Mouse (Mus musculus): Measurements from ENCODE around the gene Stat2. TPM values are rescaled to one million over a fixed set of nuclear protein-coding genes. Genes with fewer than 3 reads are reported as not detected.
A peak's percentile ranks its signal among the peaks of the same experiment; 100 is the strongest.
"Not testable (repeated sequence)": the region's sequence is repeated elsewhere in the genome, so short reads cannot be mapped to it uniquely, and the experiment has no call there.

Gene Stat2
- polyA plus RNA-seq, 1 experiment, result 3.9 TPM

- H3K79me3 ChIP-seq (ENCODE audit: low read depth), result no peaks in the 10 kb centered on the region
- no peaks in the 10 kb centered on the region for H3K36me3 ChIP-seq (ENCODE audit: control insufficient read depth, insufficient read depth)
- no peak overlapping the region for H3K4me3 ChIP-seq (ENCODE audit: insufficient read depth, poor library complexity, severe bottlenecking)
- TF ChIP-seq CTCF (IDR thresholded peaks at IDR 0.05; ENCODE audit: control insufficient read depth, insufficient read depth, insufficient read length) (no peak), CEBPB (IDR thresholded peaks at IDR 0.05; ENCODE audit: low read depth) (no peak), MAX (IDR thresholded peaks at IDR 0.05) (no peak), FOSL1 (IDR thresholded peaks at IDR 0.05; ENCODE audit: insufficient read depth, low read length, poor library complexity, severe bottlenecking) (no peak), MYOG (IDR thresholded peaks at IDR 0.05; ENCODE audit: control insufficient read depth, extremely low read depth, insufficient read length) (no peak), MYOD1 (IDR thresholded peaks at IDR 0.05; ENCODE audit: control insufficient read depth, insufficient read length, low read depth) (no peak), USF1 (IDR thresholded peaks at IDR 0.05; ENCODE audit: low read depth) (no peak)
- no peaks in the 10 kb centered on the region for H3K79me2 ChIP-seq (ENCODE audit: control insufficient read depth, insufficient read depth)
- H3ac ChIP-seq (ENCODE audit: control insufficient read depth, insufficient read length, low read depth), result no peak overlapping the region
- H3K27me3 ChIP-seq (ENCODE audit: control insufficient read depth, insufficient read depth, insufficient read length), result no peaks in the 10 kb centered on the region
These were observed 1.0 kb upstream of the Stat2 start for GRCm38 (mm10) chr10:128269206-128269910.

DNA sequence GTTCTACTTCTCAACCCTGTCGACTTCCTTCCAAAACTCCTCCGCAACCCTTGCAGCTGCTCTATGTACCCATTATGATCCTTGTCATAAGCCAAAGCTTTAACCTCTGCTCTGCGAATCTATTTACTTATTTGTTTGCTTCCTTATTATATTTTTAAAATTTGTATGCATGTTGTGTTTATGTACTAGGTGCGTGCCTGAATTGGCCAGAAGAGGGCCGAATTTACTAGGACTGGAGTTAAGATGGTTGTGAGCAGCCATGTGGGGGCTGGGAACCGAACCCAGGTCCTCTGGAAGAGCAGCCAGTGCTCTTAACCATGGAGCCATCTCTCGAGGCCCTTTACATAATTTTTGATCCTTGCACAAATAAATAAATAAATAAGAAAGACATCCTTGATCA lies 507 bp downstream of the Stat2 start:
- no peak for TF ChIP-seq MAX (IDR thresholded peaks at IDR 0.05)
- no peak for TF ChIP-seq MYOG (IDR thresholded peaks at IDR 0.05; ENCODE audit: control insufficient read depth, extremely low read depth, insufficient read length)
- TF ChIP-seq USF1 (IDR thresholded peaks at IDR 0.05; ENCODE audit: low read depth), result no peak
- no peak for TF ChIP-seq FOSL1 (IDR thresholded peaks at IDR 0.05; ENCODE audit: insufficient read depth, low read length, poor library complexity, severe bottlenecking)
- TF ChIP-seq CEBPB (IDR thresholded peaks at IDR 0.05; ENCODE audit: low read depth), result no peak
- TF ChIP-seq MYOD1 (IDR thresholded peaks at IDR 0.05; ENCODE audit: control insufficient read depth, insufficient read length, low read depth), result no peak
- no peak for TF ChIP-seq CTCF (IDR thresholded peaks at IDR 0.05; ENCODE audit: control insufficient read depth, insufficient read depth, insufficient read length)
- H3K27me3 ChIP-seq (ENCODE audit: control insufficient read depth, insufficient read depth, insufficient read length), result no peaks in the 10 kb centered on the region
- peak overlapping the region; percentile 79 for H3ac ChIP-seq (ENCODE audit: control insufficient read depth, insufficient read length, low read depth)

DNA sequence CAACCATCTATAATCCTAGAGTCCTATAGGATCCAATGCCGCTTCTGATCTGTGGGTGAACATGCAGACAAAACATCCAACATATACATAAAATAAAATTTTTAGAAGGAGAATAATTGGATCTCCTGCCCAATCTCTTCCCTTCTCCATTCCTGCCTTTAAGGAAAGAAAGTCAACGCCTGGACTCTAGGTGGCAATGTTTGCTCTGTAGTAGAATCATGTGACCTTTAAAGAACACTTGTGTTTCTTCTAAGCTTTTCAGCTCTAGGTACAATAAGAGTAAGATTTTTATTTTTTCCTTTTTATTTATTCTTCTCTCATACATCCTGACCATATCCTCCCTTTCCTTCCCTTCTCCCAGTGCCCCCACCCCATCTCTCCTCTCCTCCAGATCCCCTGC lies 1.5 kb downstream of the Stat2 start:
- TF ChIP-seq CEBPB (IDR thresholded peaks at IDR 0.05; ENCODE audit: low read depth), result no peak
- peak; percentile 23 for TF ChIP-seq USF1 (IDR thresholded peaks at IDR 0.05; ENCODE audit: low read depth)
- TF ChIP-seq FOSL1 (IDR thresholded peaks at IDR 0.05; ENCODE audit: insufficient read depth, low read length, poor library complexity, severe bottlenecking), result no peak
- H3K79me3 ChIP-seq (ENCODE audit: low read depth), result no peaks in the 10 kb centered on the region
- H3K79me2 ChIP-seq (ENCODE audit: control insufficient read depth, insufficient read depth), result no peaks in the 10 kb centered on the region
- no peaks in the 10 kb centered on the region for H3K27me3 ChIP-seq (ENCODE audit: control insufficient read depth, insufficient read depth, insufficient read length)
- no peak overlapping the region for H3ac ChIP-seq (ENCODE audit: control insufficient read depth, insufficient read length, low read depth)
- H3K36me3 ChIP-seq (ENCODE audit: control insufficient read depth, insufficient read depth), result no peaks in the 10 kb centered on the region
- H3K4me3 ChIP-seq (ENCODE audit: insufficient read depth, poor library complexity, severe bottlenecking), result no peak overlapping the region

More for the DNA sequence above, 507 bp downstream of the Stat2 start:
- no peaks in the 10 kb centered on the region for H3K79me2 ChIP-seq (ENCODE audit: control insufficient read depth, insufficient read depth)
- peak overlapping the region; percentile 69 for H3K4me3 ChIP-seq (ENCODE audit: insufficient read depth, poor library complexity, severe bottlenecking)
- no peaks in the 10 kb centered on the region for H3K36me3 ChIP-seq (ENCODE audit: control insufficient read depth, insufficient read depth)
- no peaks in the 10 kb centered on the region for H3K79me3 ChIP-seq (ENCODE audit: low read depth)

DNA sequence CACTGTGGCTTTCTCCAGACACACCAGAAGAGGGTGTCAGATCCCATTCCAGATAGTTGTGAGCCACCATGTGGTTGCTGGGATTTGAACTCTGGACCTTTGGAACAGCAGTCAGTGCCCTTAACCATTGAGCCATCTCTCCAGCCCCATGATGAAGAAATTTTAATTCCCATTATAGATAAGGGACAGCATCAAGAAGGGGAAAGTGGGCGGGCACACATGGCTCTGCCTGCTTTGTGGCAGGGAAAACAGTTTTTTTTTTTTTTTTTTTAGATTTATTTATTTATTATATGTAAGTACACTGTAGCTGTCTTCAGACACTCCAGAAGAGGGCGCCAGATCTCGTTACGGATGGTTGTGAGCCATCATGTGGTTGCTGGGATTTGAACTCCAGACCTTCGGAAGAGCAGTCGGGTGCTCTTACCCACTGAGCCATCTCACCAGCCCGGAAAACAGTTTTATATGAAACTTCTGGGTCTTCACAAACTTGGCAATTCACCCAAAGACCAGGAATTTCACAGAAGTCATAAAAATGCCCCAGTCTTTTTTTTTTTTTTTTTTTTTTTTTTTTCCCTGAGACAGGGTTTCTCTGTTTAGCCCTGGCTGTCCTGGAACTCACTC lies 2.6 kb downstream of the Stat2 start:
- H3K4me3 ChIP-seq (ENCODE audit: insufficient read depth, poor library complexity, severe bottlenecking); H3ac ChIP-seq (ENCODE audit: control insufficient read depth, insufficient read length, low read depth); H3K79me2 ChIP-seq (ENCODE audit: control insufficient read depth, insufficient read depth); H3K36me3 ChIP-seq (ENCODE audit: control insufficient read depth, insufficient read depth); H3K79me3 ChIP-seq (ENCODE audit: low read depth); H3K27me3 ChIP-seq (ENCODE audit: control insufficient read depth, insufficient read depth, insufficient read length): not testable (repeated sequence)

GRCm38 (mm10) chr10:128275374-128275773 lies 5.0 kb downstream of the Stat2 start:
- not testable (repeated sequence) for H3K79me3 ChIP-seq (ENCODE audit: low read depth); H3ac ChIP-seq (ENCODE audit: control insufficient read depth, insufficient read length, low read depth); H3K4me3 ChIP-seq (ENCODE audit: insufficient read depth, poor library complexity, severe bottlenecking); H3K79me2 ChIP-seq (ENCODE audit: control insufficient read depth, insufficient read depth); H3K27me3 ChIP-seq (ENCODE audit: control insufficient read depth, insufficient read depth, insufficient read length); H3K36me3 ChIP-seq (ENCODE audit: control insufficient read depth, insufficient read depth)

GRCm38 (mm10) chr10:128278158-128278557 lies 7.8 kb downstream of the Stat2 start:
- peaks cover 12% of the 10 kb centered on the region for H3K36me3 ChIP-seq (ENCODE audit: control insufficient read depth, insufficient read depth)
- TF ChIP-seq MAX (IDR thresholded peaks at IDR 0.05), result no peak
- TF ChIP-seq FOSL1 (IDR thresholded peaks at IDR 0.05; ENCODE audit: insufficient read depth, low read length, poor library complexity, severe bottlenecking), result no peak
- no peak for TF ChIP-seq CEBPB (IDR thresholded peaks at IDR 0.05; ENCODE audit: low read depth)
- TF ChIP-seq USF1 (IDR thresholded peaks at IDR 0.05; ENCODE audit: low read depth), result no peak
- TF ChIP-seq CTCF (IDR thresholded peaks at IDR 0.05; ENCODE audit: control insufficient read depth, insufficient read depth, insufficient read length), result no peak

More at GRCm38 (mm10) chr10:128278158-128278557, 7.8 kb downstream of the Stat2 start:
- H3K27me3 ChIP-seq (ENCODE audit: control insufficient read depth, insufficient read depth, insufficient read length), result no peaks in the 10 kb centered on the region
- H3K79me3 ChIP-seq (ENCODE audit: low read depth), result no peaks in the 10 kb centered on the region
- no peaks in the 10 kb centered on the region for H3K79me2 ChIP-seq (ENCODE audit: control insufficient read depth, insufficient read depth)
- H3ac ChIP-seq (ENCODE audit: control insufficient read depth, insufficient read length, low read depth), result no peak overlapping the region
- H3K4me3 ChIP-seq (ENCODE audit: insufficient read depth, poor library complexity, severe bottlenecking), result no peak overlapping the region

All from C2C12 (cell line).